Comparison of ENCODE assay signal across 13 mouse cellular contexts in genomic region chr8:119057876-119058275, GRCm38 (mm10).
"Had no signal": no experiment of that assay in that cellular context is flagged by ENCODE, and none has a peak within 500 bp of the region (broad histone marks: within the 10 kb centered on the region; RNA-seq: fewer than 3 reads in every experiment).

No protein-coding gene starts in this region.

- DNase-seq: gastrocnemius, adult 2 months; gastrocnemius, postnatal 10 days; gastrocnemius, postnatal 25 days; heart, adult 18-20 months; heart, postnatal 10 days; heart, postnatal 4 days; kidney, adult 11 months; kidney, adult 2 months; kidney, adult 9 months; kidney, postnatal 14 days; kidney, postnatal 36 days; layer of hippocampus, adult 9-11 months; layer of hippocampus, postnatal 36 days had no signal
